Mouse (Mus musculus): ENCODE results near the gene Palm2.

Palm2 gene

DNA sequence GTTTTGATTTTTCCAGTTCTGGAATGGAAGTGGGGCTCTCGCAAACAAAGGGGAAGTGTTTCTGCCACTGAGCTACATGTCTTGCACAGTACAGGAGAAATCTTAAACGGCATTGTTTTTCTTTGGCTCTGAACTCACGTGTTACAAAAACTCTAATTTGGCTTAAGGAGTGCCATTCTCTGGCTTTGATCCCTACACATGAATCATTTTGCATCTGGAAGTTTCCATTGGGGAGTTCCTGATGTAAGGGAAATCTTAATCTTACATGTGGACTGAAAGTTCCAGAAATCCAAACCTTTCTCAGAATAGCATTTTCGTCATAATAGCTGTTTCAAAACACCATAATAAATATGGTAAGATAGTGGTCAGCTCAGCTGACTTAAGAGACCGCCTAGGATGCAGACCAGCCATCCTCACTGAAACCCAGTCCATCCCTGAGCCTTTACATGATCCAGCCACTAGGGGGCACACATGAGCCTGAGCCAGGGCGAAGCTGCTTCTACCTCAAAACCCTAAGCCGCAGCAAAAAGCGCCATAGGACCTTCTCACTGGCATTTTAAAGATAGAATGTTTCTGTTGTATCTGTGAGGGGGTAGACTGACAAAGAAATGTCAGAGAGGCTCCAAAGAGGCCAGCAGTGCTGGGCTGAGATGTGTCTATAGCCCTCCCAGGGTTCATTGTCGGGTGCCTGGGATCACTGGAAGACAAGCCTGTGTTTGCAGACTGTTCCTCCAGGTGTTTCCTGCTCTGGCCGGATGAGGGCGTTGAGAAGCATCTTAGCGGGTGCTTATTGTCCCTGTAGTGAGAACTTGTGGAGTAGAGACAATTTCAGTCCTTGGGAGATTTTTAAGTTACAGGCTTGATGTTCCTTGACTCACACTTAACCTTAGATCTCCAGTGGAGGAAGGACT lies 239.2 kb downstream of the Palm2 start:
- DNase-seq, result peak; percentile 89 to 94

DNA sequence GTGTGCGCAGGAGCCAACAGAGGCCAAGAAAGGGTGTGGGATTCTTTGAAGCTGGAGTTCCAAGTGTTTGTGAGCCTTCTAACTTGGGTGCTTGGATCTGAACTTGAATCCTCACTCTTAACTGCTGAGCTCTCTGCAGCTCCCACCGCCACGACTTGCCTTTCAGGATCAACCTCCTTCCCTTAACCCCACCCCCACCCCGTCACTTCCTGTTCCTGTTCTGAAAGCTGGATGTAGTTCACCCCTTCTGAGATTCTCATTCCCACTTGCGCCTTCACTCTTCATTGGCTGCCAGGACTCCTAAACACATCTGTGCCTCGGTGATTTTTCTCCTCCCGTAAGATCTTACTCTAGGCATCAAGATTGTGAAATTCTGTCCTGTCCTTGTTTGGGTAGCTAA lies 240.3 kb downstream of the Palm2 start:
- DNase-seq, result no peak

DNA sequence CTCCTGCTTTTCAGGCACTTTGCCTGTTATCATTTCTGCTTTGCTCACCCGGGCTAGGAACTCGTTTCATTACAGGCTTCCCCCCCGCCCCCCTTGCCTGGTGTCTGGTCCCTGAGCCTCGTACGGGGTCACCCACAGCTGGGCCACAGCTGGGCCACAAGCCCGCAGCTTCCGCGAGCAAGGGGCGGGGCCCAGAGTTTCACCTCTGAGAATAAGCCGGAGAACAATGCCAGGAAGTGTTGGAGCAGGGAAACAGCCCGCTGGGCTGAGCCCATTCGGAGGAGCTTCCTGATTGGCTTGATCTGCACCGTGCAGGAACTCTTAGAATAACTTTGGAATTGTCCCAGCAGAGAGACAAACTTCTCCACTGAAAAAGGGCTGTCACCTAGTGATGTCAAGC lies 241.3 kb downstream of the Palm2 start:
- peak; percentile 91 to 93 for DNase-seq

DNA sequence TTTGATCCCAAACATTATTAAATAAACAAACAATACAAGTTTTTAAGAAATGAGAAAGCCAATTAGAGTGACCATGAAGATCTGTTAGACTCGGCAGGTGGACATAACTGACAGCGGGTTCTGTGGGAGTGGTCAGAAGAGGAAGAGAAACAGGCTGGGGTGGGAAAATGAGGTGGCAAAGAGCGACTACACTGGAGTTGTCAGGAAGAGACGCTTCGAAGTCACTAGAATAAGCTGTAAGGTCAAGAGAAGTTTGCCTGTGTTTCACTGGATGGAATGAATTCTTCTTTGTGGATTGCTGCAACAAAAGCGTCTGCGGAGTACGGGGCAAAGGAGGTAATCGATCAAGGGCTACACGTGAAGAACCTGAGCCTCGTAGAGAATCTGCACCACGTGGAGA lies 243.9 kb downstream of the Palm2 start:
- DNase-seq, result no peak

DNA sequence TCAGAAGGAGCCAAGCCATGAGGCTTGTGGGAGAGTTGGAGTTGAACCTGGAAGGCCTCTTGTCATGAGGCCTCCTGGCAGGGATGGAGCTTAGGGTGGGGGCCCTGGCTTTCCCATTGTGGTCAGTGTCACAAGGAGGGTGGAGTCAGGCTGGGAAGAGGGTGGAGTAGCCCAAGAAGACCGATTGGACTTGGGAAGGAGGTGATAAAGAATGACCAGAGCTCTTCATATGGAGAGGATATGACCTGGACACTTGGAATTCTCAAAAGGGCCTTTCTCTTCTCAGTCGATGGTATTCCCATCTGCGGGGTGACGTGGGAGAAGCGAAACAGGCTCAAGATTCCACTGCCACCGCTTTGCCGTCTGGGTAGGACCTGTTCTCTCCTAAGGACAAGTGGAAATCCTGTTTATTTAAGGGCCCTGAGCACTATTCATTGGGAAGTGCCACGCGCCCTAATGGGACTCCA lies 245.0 kb downstream of the Palm2 start:
- DNase-seq, result peak; percentile 66 to 69

DNA sequence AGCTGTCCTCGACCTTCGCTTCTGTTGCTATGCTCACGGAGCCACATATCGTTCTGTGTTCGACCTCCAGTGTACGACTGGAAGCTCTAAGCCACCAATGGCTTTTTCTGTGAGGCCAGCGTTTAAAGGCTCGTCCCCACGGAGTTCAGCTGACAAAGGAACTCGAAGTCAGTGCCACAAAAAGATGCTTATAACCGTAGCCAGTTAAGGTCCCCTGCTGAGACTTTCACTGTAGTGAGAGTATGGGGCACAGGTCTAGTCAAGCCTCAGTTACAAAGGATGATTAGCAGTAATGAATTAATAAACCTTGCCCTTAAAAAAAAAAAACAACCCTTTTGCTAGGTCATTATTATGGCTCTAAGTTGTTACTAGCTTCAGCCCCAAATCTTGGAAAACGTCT lies 246.1 kb downstream of the Palm2 start:
- DNase-seq, result peak in 1 of 2 experiments; percentile 38

DNA sequence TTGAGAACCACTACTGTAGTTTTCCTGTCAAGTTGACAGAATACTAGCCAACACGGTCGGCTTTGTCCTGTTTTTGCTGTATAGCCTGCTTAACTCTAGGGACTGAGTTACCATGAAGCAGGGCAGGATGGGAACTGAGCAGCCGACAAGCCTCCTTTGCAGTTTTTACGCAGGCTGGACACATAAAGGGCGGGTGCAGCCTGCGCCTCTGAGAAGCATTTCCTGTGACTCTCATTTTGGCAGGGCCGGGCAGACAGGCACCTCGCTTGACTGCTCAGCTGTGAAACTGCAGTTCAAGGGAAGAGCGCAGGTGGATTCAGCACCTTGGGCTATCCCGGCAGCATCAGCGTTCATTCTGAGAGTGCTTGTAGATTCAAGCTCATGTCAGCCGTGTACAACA lies 247.5 kb downstream of the Palm2 start:
- DNase-seq, result peak; percentile 90 to 92

DNA sequence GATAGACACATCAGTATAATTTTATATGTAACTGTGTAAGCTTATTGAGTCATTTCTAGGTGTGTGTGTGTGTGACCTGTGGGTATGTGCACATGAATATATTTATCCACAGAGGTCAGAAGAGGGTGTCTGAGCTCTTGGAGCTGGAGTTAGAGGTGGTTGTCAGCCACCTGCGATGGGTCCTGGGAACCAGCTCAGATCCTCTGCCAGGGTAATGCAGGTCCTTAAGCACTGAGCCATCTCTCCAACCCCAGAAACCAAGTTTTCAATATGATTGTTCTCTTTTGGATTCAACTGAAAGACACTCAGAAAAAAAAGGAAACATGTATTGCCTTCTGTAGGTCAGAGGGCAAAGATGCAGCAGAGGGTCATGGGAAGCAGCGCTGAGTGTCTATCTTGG lies 248.3 kb downstream of the Palm2 start:
- DNase-seq, result no peak

DNA sequence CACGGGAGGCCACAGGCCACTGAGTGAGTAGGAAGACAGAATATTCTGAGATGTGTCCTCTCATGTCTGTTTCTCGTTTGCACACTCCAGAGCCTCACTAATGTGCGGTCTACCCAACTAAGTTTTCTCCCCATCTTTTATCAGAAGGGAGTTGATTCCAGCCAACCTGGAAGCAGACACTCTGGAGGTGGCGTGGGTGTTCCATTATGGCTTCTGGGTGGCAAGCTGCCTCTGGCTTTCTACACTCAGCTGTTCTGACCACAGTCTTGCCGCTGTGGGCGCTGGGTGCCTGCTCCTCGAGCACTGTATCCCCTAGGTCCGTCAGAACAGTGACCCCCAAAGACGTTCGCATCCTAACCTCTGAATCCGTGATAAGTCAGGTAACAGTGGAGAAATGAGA lies 248.9 kb downstream of the Palm2 start:
- no peak for DNase-seq

DNA sequence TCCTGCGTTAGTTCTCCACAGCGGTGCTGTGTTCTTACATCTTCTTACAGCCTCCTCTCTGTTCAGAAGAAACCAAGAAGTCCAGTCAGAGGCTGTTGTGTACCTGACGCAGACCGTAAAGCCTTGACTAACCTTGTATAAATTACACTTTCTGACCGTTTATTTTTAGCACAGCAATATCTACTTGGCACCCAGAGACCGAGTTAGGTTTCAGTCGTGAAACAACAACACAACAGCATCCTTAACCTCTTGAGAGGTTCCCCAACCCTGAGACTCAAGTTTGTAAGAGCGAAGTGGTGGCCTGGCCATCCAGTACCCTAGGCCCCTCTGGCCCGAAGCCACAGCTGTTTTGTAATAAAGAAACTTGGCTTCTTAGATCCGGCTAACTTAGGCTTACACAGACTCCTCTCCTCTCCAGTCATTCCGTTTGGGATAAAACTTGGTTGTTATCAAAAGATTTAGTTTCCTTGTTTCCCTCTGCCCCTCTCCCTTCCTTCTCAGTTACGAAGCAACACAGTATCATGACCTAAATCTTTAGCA lies 250.7 kb downstream of the Palm2 start:
- no peak for DNase-seq

DNA sequence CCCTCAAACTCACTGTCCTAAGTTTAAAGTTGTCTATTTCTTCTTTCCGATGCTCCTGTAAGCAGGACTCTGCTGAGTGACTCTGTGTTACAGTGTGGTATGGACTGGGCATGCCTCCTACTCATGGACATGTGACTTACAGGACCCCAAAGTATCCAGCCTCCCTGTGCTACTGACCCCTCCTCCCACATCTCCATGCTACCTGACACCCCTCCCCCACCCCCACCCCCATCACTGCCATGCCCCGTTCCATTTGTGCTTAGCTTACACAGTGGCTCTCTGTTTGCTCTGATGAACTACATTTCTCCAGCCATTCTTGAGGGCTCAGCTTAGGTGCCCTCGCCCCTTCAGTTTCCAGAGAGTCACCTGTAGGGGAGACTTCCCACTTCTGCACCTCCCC lies 252.7 kb downstream of the Palm2 start:
- no peak for DNase-seq

DNA sequence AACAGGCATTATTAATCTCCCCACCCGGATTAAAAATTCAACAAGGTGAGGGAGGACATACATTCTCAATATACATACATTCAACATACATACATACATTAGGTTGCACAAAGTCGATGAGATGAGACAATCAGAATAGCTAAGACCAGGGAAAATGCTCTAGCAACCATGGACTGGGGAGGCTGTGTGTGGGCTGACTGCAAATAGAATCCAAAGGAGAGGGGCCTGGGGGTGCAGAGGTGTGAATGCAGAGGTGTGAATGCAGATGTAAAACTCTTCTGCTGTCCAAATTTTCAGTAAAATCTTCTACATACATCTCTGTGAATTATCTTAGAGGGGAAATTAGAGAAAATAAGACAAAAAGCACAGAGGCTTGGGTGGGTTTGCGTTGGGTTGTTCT lies 253.5 kb downstream of the Palm2 start:
- DNase-seq, result no peak

DNA sequence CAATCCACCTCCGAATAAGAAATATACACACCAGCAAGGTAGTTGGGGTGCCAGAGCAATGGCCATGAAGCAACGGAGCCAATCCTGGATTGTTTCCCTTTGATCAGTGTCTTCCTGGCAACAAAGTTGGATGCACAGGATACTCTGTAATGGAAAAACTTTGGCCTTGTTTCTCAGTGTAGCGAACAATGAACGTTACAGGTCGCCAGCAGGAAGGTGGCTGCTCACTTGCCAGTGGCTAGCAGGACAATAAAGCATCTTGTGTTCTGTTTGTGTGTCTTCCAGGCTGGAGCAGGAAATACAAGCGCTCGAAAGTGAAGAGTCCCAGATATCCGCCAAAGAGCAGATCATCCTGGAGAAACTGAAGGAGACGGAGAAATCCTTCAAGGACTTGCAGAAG lies 254.1 kb downstream of the Palm2 start:
- DNase-seq, result no peak

DNA sequence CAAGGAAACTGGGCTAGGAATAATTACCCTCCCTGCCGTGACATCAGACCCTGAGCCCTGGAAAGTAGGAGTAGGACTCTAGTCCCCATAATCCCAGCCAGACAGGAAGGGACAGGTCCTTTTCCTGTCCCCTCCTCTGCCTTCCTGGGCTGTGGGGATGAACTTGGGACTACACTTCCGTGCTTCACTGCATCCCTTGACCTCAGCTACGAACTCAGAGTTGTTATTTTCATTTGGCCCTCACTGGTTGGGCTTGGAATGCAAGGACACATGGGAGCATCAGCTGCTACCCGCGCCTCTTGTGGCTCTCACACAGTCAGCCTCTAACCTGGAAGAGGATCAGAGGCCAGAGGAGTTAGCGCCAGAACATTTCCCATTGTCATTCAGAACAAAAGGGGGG lies 256.0 kb downstream of the Palm2 start:
- DNase-seq, result peak; percentile 38 to 43

DNA sequence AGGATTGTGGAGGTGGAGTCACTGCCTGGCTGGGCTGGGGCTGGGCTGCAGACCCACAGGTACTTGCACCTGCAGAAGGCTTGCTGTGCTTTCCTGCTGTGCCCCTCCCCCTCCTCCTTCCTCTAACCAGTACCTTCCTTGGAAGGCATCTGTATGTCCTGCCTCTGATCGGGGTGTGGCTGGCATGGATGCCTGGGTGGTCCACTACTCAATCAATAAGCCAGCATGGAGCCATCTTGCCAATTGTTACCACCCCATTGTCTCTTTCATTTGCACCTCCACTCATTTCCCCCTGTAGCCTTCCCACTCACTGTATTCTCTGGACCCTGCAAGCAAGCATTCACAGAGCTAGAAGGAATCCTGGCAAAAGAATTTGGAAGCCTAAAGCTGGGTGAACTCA lies 256.8 kb downstream of the Palm2 start:
- DNase-seq, result no peak

DNA sequence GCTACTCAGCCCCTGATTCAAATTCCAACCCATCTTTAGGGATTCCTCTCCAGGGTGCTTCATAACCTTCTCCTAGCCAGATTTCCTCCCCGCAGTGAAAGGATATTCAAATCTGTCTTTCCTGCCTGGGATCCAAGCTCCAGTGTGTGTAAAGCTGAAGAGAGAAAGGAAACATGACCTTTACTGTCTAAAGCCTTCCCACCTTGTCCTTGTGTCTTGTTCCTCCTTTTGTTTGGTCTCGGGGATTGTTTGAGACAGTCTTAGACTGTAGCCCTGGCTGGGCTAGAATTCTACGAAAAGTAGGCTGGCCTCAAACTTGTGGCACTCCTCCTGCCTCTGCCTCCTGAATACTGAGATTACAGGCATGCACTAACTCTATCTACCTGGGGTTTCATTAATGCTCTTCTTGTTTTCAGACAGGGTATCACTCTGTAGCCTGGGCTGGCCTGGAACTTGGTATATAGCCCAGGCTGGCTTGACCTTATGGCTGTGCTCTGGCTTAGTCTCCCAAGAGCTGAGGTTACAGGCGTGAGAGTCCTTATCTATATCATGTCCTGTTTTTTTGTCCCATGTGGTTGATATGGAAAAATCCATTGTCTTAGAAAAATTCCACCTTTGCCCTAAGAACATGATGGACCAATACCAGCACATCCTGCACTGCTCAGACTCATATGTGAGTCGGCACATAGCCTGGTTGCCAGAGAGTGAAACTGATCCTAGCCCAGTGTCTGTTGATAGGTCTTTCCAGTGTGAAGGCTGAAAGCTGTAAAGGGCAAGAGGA lies 260.5 kb downstream of the Palm2 start:
- no peak for DNase-seq

DNA sequence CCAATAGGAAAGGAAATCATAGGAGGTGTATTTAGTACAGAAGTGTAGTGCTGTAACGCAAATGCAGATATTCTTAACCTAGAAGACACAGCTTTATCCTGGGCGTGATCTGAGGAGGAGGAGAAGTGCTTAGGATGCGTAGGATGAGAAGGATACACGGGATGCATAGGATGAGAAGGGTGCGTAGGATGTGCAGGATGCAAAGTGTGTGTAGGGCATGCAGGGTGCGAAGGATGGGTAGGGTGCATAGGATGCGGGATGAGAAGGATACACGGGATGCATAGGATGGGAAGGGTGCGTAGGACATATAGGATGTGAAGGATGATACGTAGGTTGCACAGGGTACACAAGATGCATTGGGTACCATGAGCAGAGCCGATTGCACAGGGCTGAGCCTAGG lies 262.9 kb downstream of the Palm2 start:
- DNase-seq, result no peak

DNA sequence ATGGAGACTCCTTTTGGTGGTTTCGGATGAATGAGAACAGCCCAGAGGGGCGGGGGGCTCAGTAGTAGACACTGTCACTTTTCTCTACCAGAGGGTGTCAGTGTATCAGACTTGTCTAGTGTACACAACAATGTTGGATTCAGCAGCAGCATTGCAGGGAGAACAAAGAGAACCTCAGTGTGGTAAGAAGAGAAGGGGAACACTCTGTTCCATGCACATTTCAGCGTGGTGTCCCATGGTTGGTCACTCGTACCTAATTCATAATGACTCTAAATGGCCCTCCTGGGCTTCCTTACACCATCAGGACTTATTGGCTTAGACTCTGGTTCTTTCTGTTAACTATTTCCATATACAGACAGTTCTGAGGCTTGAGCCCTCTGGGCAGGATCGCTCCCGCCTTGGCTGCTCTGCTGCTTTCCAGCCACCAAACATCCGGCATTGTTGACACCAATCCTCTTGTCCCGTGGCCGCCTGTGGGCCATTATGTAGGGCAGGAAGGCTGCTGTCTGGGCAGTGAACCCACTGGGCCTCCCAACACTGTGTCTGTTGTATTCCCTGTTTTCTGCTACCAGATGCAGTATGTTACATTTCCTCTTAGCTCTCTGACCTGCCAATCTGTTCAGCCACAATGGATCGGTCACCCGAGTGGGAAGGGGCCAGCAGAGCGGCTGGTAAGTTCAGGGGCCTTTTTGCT lies 264.0 kb downstream of the Palm2 start:
- DNase-seq, result no peak

DNA sequence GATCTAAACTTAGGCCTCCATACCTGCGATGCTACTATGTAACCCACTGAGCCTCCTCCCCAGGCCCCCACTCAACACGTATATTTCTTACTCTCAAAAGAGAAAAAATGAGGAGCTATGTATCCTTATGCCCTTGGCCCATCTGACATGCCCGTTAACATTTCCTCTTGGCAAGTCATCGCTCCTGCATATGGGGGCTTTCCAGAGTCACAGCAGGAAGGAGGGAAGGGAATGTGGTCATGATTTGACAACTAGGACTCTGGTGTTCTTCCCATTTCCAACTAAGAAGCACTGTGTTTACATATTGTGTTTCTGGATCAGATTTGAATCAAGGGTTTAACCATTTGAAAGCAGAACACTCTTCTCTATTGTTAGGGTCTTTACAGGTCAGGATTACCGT lies 267.5 kb downstream of the Palm2 start:
- DNase-seq, result no peak

DNA sequence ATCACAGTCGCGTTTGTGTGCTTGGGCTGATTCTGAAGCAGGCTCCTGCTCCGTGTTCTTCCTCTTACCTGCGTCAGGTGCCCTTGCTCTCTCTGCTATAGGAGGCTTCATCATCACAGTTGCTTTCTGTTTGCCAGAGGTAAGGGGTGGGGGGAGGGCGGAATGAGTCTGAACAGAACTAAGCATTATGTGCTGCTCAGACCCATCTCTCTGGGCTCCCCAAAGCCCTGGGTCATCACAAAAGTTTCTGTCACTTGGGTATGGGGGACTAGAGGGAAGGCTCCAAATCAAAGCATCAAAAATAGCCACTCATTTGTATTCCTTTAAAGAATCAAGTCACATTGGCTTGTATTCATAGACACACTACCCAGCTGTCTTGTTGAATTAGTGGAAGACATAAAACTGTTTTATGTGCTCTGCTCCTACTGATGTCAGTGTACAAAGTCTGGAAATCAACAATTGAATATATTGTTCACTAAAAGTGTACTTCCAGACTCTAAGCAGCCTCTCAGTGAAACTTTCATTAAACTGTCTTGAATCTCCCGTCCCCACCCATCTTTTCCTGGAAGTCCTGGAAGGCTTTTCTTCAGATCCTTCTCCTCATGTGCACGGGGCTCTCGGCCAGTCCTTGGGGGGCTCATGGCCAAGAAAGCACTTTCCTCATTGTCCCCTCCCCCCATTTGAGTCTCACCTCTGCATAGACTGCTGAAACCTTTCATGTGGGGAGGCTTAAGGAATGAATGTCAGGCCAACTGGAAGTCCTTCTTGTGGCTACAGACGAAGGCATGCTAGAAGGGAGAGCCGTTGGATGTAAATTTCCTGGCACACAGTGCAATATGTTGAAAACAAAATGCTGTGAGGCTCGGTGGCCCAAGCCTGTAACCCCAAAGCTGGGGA lies 269.8 kb downstream of the Palm2 start:
- no peak for DNase-seq

DNA sequence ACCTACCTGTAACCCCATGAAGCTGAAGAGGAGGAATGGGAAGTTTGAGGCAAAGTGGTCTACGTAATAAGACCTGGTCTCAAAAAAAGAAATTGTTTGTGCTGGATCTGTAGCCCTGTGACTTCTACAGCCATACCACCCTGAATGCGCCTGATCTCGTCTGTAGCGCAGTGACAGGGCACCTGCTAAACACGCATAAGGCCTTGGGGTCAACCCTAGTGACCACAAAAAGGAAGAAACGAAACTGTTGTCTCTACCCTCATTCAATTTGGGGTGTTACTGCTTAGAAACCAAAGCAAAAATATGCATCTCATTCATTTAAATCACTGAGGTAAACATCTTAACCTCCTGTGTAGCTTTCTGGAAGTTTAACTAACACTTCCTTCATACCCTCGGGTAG lies 270.5 kb downstream of the Palm2 start:
- no peak for DNase-seq

DNA sequence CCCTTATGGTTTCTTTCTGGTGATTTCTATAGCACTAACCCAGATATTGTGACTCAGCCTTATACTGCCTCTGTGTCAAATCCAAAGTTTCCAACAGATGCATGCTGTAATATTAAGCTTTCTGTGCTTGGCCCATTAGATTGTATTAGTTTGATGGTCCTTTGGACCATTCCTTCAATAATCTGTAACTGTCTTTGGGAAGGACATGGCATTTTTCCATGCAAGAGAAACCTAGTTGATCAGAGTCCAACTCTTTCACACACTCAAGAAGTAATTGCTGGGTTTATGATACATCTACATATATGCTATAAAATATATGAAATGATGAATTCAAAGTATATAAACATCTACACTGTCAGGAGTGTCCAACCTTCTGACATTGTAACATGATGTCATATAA lies 281.8 kb downstream of the Palm2 start:
- DNase-seq, result no peak
